Mouse (Mus musculus): ENCODE data around the gene Tcf20. TPM values are rescaled to one million over a fixed set of nuclear protein-coding genes. Genes with fewer than 3 reads are reported as not detected.

The Tcf20 gene
- polyA plus RNA-seq, 2 experiments, result 14.6 to 28.9 TPM

DNA sequence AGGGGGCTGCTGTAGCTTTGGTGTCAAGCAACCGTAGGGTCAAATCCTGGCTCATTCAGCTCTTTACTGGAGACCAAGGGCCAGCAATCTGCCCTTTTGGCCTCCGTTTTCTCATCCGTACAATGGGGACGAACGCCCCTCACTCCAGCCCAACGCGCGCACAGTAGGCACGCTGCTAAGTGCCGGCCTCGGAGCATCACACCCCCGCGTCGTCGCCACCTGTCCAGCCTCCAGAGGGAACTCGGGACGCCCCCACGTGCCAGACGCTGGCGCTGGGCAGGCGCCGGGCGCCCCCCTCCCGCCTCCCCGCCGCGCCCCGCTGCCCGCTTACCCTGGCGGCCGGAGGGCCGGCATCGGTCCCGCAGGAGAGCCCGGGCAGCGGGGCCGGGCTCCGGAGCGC is 24.6 kb downstream of the Tcf20 start:
- no peak for ATAC-seq (ENCODE audit: low FRiP score, low read depth)
- no peak for DNase-seq (ENCODE audit: low spot score)
- Histone ChIP-seq H3K27me3 (ENCODE audit: control insufficient read depth, insufficient read depth, low read length) (no peaks in the 10 kb centered on the region), H3K4me3 (replicated peaks; ENCODE audit: low read length) (peak overlapping the region; percentile 53), H3K9me3 (ENCODE audit: control insufficient read depth, low read length) (no peaks in the 10 kb centered on the region), H3K9ac (ENCODE audit: low read depth, low read length, severe bottlenecking) (peak overlapping the region; percentile 69), H3K4me1 (ENCODE audit: control insufficient read depth, insufficient read depth, low read length) (peaks cover 61% of the 10 kb centered on the region), H3K36me3 (ENCODE audit: control insufficient read depth, insufficient read depth, low read length) (no peaks in the 10 kb centered on the region), H3K27ac (replicated peaks; ENCODE audit: low read depth, low read length) (0 out of 2 replicates have a peak overlapping the region, but pooled peaks have one; percentile 26), H3K4me2 (replicated peaks; ENCODE audit: low read depth, low read length, severe bottlenecking) (peak overlapping the region; percentile 79)
- TF ChIP-seq POLR2A (IDR thresholded peaks at IDR 0.05; ENCODE audit: borderline replicate concordance, extremely low read depth, insufficient read depth, insufficient read length), result no peak
- WGBS, result 4% methylated on average over 25 of the region's 39 CpGs

DNA sequence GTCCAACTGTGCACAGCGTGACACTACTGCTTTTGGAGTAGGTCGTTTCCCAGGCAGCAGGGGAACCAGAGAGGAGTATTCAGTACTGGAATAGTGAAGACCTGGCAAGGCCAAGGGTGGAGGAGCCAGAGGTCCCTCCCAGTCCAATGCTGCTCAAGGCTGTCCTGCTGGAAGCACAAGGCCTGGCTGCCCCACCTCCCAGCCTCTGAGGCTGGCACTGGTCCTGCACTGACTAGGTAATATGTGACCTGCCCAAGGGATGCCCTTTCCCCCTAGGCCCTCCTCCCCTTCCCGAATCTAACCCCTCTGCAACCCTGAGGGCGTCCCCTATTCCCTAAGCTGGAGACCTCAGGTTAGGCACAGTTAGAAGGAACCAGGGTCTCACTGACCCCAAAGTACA is 25.1 kb downstream of the Tcf20 start:
- ATAC-seq (ENCODE audit: low FRiP score, low read depth), result no peak
- 32% methylated on average over 4 of the region's 4 CpGs for WGBS
- H3K4me3 ChIP-seq (replicated peaks; ENCODE audit: low read length), result peak overlapping the region; percentile 53
- H3K27ac ChIP-seq (replicated peaks; ENCODE audit: low read depth, low read length), result no peak overlapping the region
- TF ChIP-seq POLR2A (IDR thresholded peaks at IDR 0.05; ENCODE audit: borderline replicate concordance, extremely low read depth, insufficient read depth, insufficient read length), result no peak
- peak overlapping the region; percentile 79 for H3K4me2 ChIP-seq (replicated peaks; ENCODE audit: low read depth, low read length, severe bottlenecking)
- H3K9ac ChIP-seq (ENCODE audit: low read depth, low read length, severe bottlenecking), result peak overlapping the region; percentile 69; the same call in 1 of the 2 replicates
- peaks cover 56% of the 10 kb centered on the region for H3K4me1 ChIP-seq (ENCODE audit: control insufficient read depth, insufficient read depth, low read length)
- no peaks in the 10 kb centered on the region for H3K27me3 ChIP-seq (ENCODE audit: control insufficient read depth, insufficient read depth, low read length)
- H3K36me3 ChIP-seq (ENCODE audit: control insufficient read depth, insufficient read depth, low read length), result no peaks in the 10 kb centered on the region
- H3K9me3 ChIP-seq (ENCODE audit: control insufficient read depth, low read length), result no peaks in the 10 kb centered on the region
- DNase-seq (ENCODE audit: low spot score), result no peak

DNA sequence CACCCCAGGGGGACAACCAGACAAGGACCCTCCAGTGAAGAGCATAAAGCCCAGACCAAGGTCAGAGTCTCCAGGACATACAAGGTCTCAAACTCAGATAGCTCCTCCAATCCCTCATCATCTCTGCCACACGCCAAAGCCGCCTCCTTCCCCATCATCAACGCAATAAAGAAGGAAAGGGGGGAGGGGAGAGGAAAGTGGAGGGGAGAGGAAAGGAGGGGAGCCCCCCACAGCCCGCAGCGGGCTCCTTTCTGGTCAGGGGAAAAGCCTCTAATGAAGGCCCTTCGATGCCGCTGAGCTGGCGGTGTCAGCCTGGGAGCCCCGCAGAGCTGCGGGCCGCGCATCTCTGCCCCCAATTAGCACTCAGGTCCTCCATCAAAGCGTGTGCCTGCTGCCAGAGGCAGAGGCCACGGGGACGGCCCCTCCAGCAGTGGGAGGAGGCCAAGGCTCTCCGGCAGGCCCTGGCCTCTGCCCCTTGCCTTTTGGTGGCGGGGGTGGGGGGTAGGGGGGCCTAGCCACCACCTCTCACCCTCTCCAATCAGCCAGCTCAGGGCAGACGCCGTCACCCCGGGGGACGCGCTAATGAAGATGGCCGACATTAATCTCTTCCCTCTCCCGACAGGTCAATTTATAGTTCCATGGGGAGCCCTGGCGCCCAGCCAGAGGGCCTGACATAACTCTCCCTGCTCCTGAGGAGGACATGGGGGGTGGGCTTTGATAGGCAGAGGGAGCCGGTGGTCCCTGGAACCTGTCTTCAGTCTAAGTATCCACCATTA is 26.7 kb downstream of the Tcf20 start:
- H3K27me3 ChIP-seq (ENCODE audit: control insufficient read depth, insufficient read depth, low read length), result no peaks in the 10 kb centered on the region
- WGBS, result 1% methylated on average over 19 of the region's 26 CpGs

DNA sequence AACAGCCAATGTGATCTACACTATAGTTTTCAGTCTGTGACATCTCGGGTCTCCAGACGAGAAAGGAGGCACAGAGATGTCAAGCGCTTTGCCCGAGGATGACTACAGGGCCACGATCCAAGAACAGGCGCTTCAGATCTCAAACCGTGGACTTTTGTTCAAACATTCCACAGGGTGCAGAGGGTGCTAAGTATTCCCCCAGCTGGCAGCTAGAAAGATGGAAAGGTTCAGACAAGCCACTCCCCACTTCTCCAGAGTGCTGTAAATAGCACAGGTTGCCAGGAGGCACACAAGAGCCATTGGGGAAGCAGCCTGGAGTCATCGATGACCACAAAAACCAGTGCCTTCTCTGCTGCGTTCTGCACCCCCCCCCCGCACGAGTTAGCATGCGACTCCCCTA is 28.5 kb downstream of the Tcf20 start:
- no peaks in the 10 kb centered on the region for H3K36me3 ChIP-seq (ENCODE audit: control insufficient read depth, insufficient read depth, low read length)
- ATAC-seq (ENCODE audit: low FRiP score, low read depth), result no peak

More for the DNA sequence above, 26.7 kb downstream of the Tcf20 start:
- no peak for TF ChIP-seq POLR2A (IDR thresholded peaks at IDR 0.05; ENCODE audit: borderline replicate concordance, extremely low read depth, insufficient read depth, insufficient read length)
- Histone ChIP-seq H3K4me3 (replicated peaks; ENCODE audit: low read length) (peak overlapping the region; percentile 31), H3K4me1 (ENCODE audit: control insufficient read depth, insufficient read depth, low read length) (peaks cover 56% of the 10 kb centered on the region), H3K9ac (ENCODE audit: low read depth, low read length, severe bottlenecking) (peak overlapping the region; percentile 43; the same call in 1 of the 2 replicates), H3K9me3 (ENCODE audit: control insufficient read depth, low read length) (no peaks in the 10 kb centered on the region), H3K36me3 (ENCODE audit: control insufficient read depth, insufficient read depth, low read length) (no peaks in the 10 kb centered on the region), H3K27ac (replicated peaks; ENCODE audit: low read depth, low read length) (no peak overlapping the region), H3K4me2 (replicated peaks; ENCODE audit: low read depth, low read length, severe bottlenecking) (peak overlapping the region; percentile 79)
- DNase-seq (ENCODE audit: low spot score) (no peak), ATAC-seq (ENCODE audit: low FRiP score, low read depth) (no peak)

DNA sequence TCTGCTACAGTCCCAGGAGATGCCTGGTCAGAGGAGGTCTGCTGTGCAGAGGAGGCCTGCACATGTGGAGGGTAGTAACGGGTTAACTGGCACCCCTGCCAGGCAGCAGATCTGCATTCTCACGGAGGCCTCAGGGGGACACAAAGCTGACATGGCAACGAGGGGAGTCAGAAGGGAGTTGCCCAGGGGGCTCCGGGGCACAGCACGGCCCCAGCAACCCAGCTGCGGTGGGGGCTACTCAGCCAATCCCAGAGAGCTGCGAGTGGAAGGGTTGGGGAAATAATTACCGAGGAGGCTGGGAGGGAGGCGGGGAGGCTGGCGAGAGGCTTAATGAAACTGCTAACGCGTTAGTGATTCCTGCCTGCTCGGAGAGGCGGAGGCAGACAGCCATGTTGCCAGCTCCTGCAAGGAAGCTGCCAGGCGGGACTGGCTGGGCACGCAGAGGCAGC is 29.4 kb downstream of the Tcf20 start:
- Histone ChIP-seq H3K4me3 (replicated peaks; ENCODE audit: low read length) (no peak overlapping the region), H3K9me3 (ENCODE audit: control insufficient read depth, low read length) (no peaks in the 10 kb centered on the region), H3K27ac (replicated peaks; ENCODE audit: low read depth, low read length) (no peak overlapping the region), H3K4me2 (replicated peaks; ENCODE audit: low read depth, low read length, severe bottlenecking) (peak overlapping the region; percentile 35), H3K4me1 (ENCODE audit: control insufficient read depth, insufficient read depth, low read length) (peaks cover 52% of the 10 kb centered on the region), H3K9ac (ENCODE audit: low read depth, low read length, severe bottlenecking) (no peak overlapping the region), H3K27me3 (ENCODE audit: control insufficient read depth, insufficient read depth, low read length) (no peaks in the 10 kb centered on the region), H3K36me3 (ENCODE audit: control insufficient read depth, insufficient read depth, low read length) (no peaks in the 10 kb centered on the region)
- no peak for DNase-seq (ENCODE audit: low spot score)
- no peak for TF ChIP-seq POLR2A (IDR thresholded peaks at IDR 0.05; ENCODE audit: borderline replicate concordance, extremely low read depth, insufficient read depth, insufficient read length)
- ATAC-seq (ENCODE audit: low FRiP score, low read depth), result no peak
- 7% methylated on average over 16 of the region's 16 CpGs for WGBS

More for the DNA sequence above, 28.5 kb downstream of the Tcf20 start:
- 46% methylated on average over 12 of the region's 12 CpGs for WGBS
- TF ChIP-seq POLR2A (IDR thresholded peaks at IDR 0.05; ENCODE audit: borderline replicate concordance, extremely low read depth, insufficient read depth, insufficient read length), result no peak
- Histone ChIP-seq H3K9ac (ENCODE audit: low read depth, low read length, severe bottlenecking) (no peak overlapping the region), H3K9me3 (ENCODE audit: control insufficient read depth, low read length) (no peaks in the 10 kb centered on the region), H3K27ac (replicated peaks; ENCODE audit: low read depth, low read length) (no peak overlapping the region), H3K4me1 (ENCODE audit: control insufficient read depth, insufficient read depth, low read length) (peaks cover 52% of the 10 kb centered on the region), H3K4me3 (replicated peaks; ENCODE audit: low read length) (no peak overlapping the region), H3K4me2 (replicated peaks; ENCODE audit: low read depth, low read length, severe bottlenecking) (no peak overlapping the region), H3K27me3 (ENCODE audit: control insufficient read depth, insufficient read depth, low read length) (no peaks in the 10 kb centered on the region)
- no peak for DNase-seq (ENCODE audit: low spot score)

Data from limb, embryonic 14.5 days (tissue).